Mouse (Mus musculus) lung, postnatal 10 days (tissue): ENCODE data around the gene Aff3.
A peak's percentile ranks its signal among the peaks of the same experiment; 100 is the strongest.

Experiments
- DNase-seq: peaks from one replicate; pipeline ENCODE4 v3.0.0; 2021

Gene Aff3

DNA sequence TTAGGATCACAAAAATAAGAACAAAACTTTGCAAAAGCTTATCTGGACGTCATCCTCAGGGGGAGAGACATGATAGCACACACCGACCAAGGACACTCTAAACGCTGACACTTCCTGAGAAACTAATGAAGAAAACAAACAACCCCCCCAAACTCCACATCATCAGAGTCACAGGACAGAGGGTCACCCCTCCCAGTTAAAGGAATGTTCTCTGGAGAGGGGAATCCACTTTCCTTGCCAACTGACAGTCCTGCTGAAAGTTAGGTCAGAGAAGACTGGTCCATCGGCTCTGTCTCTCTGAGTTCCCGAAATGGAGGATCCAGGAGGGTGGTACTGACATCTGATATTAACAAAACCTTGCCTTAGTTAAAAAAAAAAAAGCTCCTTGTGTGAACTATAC lies 403.7 kb downstream of the Aff3 start:
- DNase-seq: peak; percentile 10

DNA sequence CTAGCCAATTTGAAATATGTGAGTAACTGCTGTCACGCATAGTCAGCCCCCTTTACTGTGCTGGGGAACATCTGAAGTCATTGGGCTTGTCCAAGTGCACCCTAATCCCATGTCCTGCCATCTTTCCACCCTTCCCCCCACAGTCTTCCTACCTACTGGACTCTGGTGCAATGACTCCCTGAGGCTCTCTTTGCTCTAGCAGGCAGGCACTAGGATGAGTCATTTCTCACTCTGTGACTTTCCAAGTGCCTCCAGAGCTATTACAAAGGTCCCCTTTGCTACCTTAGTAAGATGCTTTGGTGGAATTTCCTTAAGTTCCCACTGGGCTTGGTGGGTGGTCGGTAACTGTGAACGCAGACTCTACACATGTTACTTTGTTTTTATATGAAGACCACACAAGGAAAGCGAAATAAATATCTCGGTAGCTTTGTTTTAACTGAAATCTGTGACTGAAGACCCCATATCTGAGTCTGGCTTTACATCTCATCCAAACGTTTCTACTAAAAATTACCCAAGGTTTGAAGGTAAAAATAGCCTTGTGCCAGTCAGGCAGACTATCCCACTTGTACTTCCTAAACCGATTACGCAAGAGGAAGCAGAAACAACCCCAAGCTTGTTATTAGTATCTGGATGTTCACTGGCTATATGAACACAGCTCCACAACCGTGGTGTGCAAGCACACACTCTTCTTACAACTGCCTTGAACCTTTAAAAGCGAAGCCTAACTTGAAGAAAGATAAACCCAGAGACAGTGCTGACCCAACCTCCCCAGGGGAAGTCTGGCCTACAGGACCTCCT lies 405.0 kb downstream of the Aff3 start:
- DNase-seq: no peak

DNA sequence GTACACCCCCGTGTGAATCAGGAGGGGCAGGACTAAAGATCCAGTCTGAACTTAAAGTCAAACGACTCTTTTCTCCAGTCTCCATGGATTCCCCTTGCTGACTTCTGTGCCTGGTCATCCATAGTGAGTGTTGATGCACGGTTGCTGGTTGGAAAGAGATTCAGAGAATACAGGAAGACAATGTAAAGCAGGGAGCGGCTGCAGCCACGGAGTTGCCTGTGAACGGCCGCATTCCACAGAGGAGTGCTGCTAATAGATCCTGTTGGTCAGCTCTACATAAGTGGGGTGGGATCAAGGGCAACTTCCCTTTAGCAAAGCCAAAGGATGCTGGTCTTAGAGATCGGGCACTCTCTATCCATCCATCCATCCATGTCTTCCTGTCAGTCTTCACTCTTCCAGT lies 410.3 kb downstream of the Aff3 start:
- no peak for DNase-seq

DNA sequence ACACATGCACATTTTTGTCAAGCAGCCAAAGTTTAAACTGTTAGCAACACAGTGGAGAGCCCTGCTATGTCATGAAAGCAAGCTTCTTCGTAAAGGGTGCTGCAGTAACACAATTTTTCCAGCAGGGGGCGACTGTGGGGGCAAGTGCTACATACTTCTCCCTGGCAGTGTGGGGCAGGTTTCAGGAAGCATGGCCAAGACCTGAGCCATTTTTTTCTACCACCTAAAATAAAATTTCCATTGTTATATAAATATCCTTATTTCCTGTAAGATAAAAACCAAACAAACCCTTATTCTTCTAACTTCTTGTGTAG lies 412.0 kb downstream of the Aff3 start:
- DNase-seq: peak; percentile 65

DNA sequence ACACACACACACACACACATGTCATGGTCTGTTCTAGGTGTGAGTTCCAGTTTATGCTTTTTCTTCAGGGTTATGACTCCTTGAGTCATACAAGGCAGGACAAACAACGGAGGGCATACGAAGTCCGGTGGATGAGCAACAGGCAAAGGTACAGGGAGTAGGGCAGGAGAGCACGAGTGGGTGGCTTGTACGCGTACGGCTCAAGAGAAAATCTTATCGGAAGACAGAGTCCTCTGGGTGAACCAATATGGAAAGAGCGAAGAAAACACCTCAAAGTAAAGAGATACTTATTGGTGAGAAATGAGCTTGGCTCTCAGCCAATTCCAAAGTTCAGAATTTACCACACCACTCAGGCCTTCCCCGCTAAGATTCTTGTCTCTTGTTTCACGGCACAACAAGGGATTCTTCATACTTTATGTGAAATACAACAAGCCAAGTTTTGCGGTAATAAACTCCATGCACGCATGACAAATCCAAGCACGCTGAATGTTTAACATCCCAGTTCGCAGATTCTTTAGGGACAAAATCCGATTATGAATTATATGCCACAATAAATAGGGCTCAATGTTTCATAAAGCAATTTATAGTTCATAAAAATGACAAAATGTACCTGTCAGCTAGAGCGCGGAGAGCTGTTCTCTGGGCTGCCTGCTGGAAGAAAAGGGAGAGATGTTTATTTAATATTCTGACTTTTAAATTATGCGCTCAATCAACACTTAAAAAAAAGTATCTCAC lies 412.6 kb downstream of the Aff3 start:
- no peak for DNase-seq

DNA sequence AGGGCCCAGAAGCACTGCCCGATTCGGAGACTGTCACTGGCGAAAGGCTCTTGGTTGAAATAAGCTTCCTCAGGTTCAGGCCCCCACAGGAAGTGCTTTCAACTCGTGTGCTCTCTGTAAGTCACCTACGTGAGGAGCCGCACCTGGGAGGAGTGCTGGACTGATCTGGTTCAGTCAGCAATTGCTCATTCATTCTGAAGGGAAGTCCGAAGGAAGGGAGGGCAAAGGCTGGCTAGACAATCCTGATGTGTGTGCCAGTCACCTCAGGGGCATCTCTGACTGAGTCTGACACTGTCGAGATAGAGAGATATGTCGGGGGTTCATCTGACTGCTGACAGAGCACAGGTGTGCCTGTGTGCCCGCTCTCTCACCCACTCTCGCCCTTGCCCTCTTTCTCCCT lies 413.3 kb downstream of the Aff3 start:
- DNase-seq: no peak

DNA sequence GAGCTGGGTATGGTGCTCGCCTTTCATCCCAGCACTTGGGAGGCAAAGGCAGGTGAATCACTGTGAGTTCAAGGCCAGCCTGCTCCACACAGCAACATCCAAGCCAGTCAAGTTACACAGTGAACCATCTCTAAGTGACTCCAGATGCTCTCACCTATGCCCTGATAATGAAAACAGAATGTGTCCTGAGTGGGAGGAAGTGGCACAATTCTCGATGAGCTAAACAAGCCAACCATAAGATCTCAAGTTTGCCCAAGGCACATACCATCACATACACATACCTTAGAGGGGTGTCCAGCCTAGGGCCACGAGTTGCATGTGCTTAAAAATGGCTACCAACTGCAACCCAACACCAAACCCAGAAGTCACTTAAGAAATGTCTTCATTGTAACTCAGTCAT lies 414.5 kb downstream of the Aff3 start:
- no peak for DNase-seq

DNA sequence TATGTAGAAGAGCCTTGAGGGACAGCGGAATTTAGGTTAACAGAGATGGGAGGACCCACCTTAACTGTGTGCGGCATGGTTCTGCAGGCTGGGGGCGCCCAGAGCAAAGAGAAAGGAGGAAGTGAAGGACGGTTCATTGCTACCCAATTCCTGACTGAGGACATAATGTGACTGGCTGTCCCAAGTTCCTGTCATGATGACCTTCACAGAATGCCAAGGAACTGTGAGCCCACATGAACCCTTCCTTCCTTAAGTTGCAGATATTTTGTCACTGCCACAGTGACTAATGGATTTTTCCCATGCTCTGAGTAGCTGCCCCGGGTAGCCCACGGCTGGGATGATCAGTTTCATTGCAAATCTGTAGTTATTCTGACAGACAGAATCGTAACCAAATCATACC lies 415.2 kb downstream of the Aff3 start:
- DNase-seq: no peak

DNA sequence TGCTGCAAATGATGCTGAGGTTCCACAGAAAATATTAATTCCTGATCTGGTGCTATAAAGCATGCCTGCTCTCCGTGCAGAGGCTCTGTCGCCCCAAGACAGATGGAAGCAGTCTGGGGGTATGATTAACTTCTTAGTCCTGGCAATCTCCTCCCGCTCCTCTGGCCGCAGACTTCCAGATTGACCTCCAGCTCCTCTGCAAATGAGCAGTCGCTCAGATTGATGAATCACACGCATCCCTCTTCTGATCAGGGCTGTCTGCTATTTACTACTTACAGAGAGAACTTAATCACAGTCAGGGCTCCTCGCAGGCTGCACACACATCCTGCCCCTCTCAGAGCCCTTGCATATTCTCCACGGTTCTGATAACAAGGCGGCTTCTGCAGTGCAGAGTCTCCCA lies 416.7 kb downstream of the Aff3 start:
- DNase-seq: no peak

DNA sequence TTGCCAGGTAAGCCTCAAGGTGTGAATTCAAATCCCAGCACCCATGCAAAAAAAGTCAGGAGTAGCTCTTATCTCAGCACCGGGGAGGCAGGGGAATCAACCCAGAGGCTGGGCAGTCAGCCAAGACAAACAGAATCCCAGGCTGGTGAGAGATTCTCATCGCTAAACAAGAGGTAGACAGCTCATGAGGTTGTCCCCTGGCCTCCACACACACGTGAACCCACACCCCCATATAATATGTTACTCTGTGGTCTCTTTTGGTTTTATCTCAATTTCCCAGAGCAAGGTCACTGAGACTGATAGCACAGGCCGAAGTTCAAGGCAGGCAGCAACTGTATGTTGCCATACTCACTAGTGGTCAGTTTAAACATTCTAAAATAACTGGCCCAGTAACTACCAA lies 422.2 kb downstream of the Aff3 start:
- DNase-seq: no peak

DNA sequence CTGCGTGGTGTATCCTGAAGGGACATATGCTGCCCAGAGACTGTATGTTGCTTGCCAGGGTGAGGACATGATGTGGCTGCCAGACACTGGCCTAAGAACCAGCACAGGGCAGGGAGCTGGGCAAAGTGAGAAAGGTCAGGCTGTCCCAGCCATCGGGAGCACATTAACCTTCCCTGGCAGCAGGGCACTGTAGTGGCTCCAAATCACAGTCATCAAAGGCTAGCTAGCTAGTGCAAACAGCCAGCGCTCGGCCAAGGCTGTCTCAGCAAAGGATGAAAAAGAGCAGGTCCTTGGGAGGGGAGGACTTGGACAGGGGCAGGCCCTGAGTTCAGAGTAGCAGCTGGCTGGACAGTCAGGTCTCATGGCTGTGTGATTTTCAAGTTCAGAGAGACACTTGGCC lies 423.0 kb downstream of the Aff3 start:
- no peak for DNase-seq

DNA sequence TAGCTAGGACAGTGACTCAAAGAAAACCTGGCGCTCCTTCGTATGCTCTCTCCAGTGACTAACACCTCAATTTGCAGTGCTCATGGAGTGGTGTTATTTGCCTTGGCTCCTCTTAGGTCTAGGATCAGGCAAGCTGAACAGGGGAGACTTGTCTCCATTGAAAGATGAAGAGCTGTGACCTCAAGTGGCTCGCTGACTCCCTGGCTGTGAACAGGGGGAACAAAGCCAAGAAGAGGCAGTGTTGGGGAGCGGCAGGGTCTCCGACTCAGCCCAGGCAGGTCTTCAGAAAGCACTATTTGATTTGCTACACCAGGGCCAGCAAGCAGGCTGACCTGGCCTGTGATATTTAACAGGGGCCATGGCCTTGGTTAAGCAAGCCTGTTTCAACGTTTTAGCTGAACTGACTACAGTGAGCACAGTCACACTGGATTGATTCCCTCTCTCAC lies 423.5 kb downstream of the Aff3 start:
- DNase-seq: no peak

DNA sequence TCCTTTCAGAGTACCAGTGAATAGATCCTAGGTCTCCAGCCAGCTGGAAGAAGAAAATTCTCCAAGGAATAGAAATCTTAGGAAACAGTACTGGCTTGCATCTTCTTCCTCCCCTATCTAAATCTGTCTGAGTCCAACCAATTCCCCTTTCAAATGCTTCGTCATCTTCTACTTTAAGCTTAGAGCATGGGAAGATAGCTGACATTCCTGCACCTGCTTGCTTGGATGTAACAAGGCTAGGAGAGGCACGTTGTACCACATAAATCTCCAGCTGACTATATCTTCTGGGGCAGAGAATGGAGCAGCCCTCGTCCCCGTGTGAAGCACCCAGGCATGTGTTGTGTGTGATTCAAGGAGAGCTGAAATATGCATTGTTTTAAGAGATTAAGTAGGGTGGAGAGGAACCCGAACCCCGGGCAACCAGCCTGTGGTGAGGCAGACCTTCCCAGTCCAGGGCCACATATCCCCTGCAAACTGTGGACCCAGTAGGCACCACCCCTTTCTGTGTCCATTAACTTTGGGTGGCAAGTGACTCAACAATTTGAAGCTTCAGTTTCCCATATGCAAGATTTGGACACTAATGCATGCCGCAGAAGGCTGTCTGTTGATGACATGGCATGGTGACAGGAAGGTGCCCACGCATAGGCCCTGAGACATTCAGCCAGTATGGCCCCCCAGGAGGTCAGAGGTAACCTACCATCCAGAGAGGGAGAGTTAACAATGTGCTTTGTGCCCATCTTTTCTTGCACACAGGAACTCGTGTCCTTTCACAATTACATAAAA lies 424.1 kb downstream of the Aff3 start:
- no peak for DNase-seq

DNA sequence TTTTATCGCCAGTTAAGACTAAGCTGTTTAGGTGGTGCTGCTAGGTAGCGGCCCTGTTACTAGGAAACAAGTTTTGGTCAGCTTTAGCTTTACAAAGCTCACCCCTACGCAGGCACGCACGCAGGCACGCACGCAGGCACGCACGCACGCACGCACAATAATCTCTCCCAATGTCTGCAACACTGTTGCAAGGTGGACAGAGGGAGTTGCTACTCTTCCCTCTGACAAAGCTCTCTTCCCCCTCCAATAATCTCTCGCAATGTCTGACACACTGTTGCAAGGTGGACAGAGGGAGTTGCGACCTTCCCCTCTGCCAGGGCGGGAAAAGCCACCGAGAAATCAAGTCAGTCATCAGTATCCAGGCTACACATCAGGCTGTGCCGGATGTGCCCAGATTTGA lies 425.2 kb downstream of the Aff3 start:
- no peak for DNase-seq

DNA sequence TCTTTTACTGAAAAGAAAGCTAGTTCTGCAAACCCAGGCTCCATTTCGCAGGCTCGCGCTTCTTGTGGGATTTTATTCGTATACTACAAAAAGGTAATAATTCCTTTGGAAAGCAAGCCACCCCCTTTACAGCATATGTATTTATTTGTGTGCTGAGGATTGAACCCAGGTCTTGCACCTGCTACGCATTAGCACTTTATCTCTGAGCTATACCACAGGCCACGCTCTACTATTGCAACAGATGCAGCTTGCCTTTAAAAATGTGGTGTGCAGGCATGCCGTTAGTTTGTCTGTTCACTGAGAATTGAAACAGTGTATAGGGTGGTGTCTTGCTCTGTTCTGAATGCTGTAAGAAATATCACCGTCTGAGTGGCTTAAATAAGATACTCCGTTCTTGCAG lies 426.9 kb downstream of the Aff3 start:
- DNase-seq: no peak

DNA sequence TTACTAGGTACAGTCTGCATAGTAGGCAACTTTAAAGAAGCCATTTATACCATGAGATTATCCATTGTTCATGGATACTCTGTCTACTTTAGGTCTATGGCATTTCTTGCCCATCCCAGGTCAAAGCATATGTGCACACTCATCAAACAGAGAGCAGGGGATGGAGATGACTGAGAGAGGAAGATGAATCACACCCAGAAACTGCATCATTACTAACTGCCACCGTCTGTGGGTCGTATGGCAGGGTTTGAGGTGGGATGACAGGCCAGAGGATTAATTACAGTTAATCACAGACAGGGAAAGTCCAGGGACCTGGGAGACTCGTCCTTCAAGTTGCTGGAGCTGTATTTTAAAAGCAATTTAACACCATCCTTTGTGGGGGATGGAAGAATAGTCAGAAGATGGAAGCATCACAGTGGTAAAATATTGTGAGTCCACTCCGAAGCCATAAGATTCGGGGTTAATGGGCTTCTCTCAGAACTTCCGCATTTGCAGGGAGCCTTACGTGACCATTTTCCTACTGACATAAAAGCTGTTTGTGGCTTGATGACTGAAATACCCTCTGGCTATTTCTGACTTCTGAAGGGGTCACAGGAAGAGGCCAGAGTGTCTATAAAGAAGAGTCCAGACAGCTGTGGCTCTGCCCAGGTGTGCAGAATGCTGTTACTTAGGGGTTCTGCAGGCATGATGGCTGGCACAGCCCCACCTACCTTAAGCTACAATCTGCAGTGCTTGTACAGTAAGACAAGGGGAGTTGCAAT lies 427.5 kb downstream of the Aff3 start:
- DNase-seq: no peak

DNA sequence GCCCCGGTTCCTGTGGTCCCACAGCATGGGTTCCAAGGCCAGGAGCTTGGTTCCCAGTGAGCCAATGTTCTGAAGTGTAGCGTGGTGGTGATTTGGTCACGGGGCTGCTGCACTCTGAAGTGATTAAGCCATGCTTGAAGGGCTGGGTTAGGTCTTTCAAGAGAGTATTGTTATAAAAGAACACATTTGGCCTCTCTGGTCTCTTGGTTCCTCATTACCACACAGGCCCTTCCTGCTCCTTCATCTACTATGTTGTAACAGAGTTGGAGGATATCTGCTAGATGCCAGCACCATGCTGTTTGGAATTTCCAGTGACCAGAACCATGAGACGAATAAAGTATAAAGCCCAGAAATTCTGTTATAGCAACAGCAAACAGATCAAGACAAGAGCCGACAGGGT lies 431.6 kb downstream of the Aff3 start:
- no peak for DNase-seq

DNA sequence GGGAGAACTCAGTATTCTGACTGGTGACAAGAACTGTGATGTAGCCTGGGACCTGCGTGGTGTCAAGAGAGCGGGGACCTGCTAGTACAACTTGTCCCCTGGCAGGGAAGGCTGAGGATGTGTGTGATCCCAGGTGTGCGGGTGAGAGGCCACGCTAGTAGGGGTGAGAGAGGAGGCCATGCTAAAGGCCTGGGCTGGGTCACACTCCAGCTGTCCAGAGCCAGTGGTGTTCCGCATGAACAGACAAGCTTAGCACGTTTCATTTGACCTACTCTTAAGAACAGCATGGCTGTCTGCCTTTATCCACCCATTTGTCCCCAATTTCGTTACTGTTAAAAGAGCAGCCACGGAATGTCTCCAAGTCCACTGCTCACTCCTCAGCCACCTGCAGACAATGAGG lies 434.7 kb downstream of the Aff3 start:
- no peak for DNase-seq

DNA sequence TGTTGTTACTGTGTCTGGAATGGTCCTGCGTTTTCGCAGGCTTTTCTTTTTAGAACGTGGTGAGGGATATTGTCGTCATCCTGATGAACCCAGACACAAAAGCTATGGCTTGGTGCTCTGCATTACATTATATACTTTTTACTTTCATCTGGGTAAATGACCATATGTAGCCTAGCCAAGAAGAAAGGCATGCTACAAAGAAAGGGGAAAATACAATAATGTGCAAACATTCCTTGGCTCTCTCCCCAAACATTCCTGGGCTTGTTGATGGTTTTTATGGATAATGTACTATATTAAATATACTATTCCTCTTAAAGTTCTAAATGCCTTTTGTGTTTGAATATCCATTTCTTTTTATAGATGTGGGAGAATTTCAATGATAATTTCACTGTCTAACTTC lies 435.9 kb downstream of the Aff3 start:
- no peak for DNase-seq

DNA sequence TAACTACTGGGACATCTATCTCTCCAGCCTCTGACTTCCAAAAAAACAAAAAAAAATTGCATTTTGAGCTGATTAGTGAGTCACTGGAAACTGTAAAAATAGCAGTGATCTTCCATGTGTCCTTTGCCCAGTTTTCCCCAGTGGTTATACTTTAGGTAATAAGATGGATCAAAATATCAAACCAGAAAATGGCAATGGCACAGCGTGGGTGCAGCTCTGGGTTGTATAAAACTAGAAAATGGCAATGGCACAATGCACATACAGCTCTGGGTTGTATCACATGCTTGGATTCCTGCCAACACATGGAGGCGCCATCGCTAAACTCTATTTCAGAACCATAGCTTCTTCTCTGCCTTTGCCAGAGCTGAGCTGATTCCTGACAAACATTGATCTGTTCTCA lies 439.6 kb downstream of the Aff3 start:
- no peak for DNase-seq

DNA sequence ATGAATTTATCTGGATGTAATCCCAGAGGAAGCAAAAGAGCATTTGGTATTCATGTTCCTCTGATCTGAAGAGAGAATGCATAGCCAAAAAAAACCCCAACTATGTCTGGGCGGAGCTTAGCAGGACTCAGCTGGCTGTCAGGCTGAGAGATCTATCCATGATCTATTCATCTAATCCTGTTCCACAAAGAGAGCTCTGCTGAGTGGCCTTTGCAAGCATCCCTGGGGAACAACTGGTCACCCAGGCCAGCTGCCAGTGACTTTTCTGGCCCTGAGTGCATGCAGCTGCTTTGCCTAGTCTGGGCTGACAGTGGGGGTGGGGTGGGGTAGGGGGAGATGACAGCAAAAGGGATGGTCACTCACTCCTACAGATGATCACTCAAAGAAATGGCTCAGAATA lies 442.6 kb downstream of the Aff3 start:
- DNase-seq: peak; percentile 61

DNA sequence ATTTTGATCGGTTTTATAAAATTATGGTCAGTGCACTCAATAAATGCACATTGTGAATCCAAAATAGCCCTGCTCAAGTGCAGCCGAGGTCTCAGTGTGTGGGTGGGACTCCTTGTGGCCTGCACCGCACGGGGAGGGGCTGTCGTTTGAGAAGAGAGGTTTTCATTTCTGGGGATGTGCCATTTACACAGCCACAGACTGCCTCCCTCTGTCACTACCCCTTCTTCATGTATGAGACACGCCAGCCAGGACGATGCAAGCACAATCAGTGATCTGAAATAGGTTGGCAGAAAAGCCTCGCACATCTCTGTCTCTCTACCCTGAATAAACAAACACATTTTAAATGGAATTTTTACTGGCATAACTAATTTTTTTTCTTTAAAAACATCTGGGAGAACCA lies 443.3 kb downstream of the Aff3 start:
- DNase-seq: peak; percentile 18
